Mouse (Mus musculus) forebrain, postnatal 0 days (tissue): ENCODE results near the gene Bean1. TPM values are rescaled to one million over a fixed set of nuclear protein-coding genes. Genes with fewer than 3 reads are reported as not detected.

ENCODE experiments used
- ATAC-seq: fragments of 200-750 bp; cut with Nextera tagmentation; 2 replicates; pipeline ENCODE4 v1.8.0; 2017; ENCODE audit warnings: mild to moderate bottlenecking, moderate library complexity
- DNase-seq: peaks from one replicate; pipeline ENCODE4 v3.0.0-alpha.2; 2015
- H3K27ac ChIP-seq: fragments of 300-500 bp; sonication (generic); 2 replicates; pipeline ENCODE4 v1.5.1; 2014; ENCODE audit warnings: low read depth, mild to moderate bottlenecking, antibody characterized with exemption, low read length, moderate library complexity, mixed read lengths
- H3K27me3 ChIP-seq: fragments of 300-500 bp; sonication (generic); 2 replicates; pipeline ENCODE4 v1.6.1; 2014; ENCODE audit warnings: mild to moderate bottlenecking, low read length, mixed read lengths; ENCODE audit not compliant: insufficient read depth
- H3K36me3 ChIP-seq: fragments of 300-500 bp; sonication (generic); 2 replicates; pipeline ENCODE4 v1.6.1; 2014; ENCODE audit warnings: mild to moderate bottlenecking, moderate library complexity; ENCODE audit not compliant: insufficient read depth
- H3K4me1 ChIP-seq: fragments of 300-500 bp; sonication (generic); 2 replicates; pipeline ENCODE4 v1.6.1; 2014; ENCODE audit warnings: antibody characterized with exemption; ENCODE audit not compliant: insufficient read depth
- H3K4me2 ChIP-seq: fragments of 300-500 bp; sonication (generic); 2 replicates; pipeline ENCODE4 v1.6.1; 2014; ENCODE audit warnings: low read depth, mild to moderate bottlenecking, moderate library complexity
- H3K4me3 ChIP-seq: fragments of 300-500 bp; sonication (generic); 2 replicates; pipeline ENCODE4 v1.5.1; 2014; ENCODE audit warnings: low read depth, low read length, mixed read lengths
- H3K9ac ChIP-seq: fragments of 300-500 bp; sonication (generic); 2 replicates; pipeline ENCODE4 v1.6.1; 2014; ENCODE audit warnings: mild to moderate bottlenecking
- H3K9me3 ChIP-seq: fragments of 300-500 bp; sonication (generic); 2 replicates; pipeline ENCODE4 v1.6.1; 2016; ENCODE audit warnings: low read length
- CTCF ChIP-seq: sonication (generic); IDR thresholded peaks from 2 replicates; pipeline ENCODE4 v1.5.1; 2016; ENCODE audit warnings: antibody characterized with exemption, control low read depth, low read depth
- WGBS: fragments of 180-500 bp; shearing (Covaris S2); extraction: QIAGEN DNeasy Blood & Tissue Kit; methylation state at CpG from one replicate; pipeline ENCODE4 v1.1.7; 2014; 5-methylcytosine and 5-hydroxymethylcytosine counted together
- polyA plus RNA-seq: library from polyadenylated mRNA; unstranded; fragments of >200 nt; fragmentation: Nextera tagmentation; extraction: Ambion mirVana; gene quantifications from 2 replicates; pipeline ENCODE4 v1.2.1, GENCODE M21; 2015
- total RNA-seq: library from RNA; depleted of rRNA; stranded (reverse); fragments of >200 nt; gene quantifications from 2 replicates; pipeline ENCODE4 v1.2.3, GENCODE M21; 2014

The Bean1 gene
- total and polyA plus RNA-seq, 2 experiments from 2014 or later, result 8.6 to 18.9 TPM

GRCm38 (mm10) chr8:104217601-104218000 is 47.4 kb downstream of the Bean1 start:
- WGBS, result 91% methylated on average over 5 of the region's 5 CpGs
- no peaks in the 10 kb centered on the region for H3K36me3 ChIP-seq
- H3K4me2 ChIP-seq, result no peak overlapping the region
- H3K27me3 ChIP-seq, result no peaks in the 10 kb centered on the region
- H3K9ac ChIP-seq, result no peak overlapping the region
- ATAC-seq (no peak), DNase-seq (no peak)
- no peaks in the 10 kb centered on the region for H3K4me1 ChIP-seq
- no peaks in the 10 kb centered on the region for H3K9me3 ChIP-seq
- no peak overlapping the region for H3K4me3 ChIP-seq
- TF ChIP-seq CTCF, result no peak
- H3K27ac ChIP-seq, result no peak overlapping the region

DNA sequence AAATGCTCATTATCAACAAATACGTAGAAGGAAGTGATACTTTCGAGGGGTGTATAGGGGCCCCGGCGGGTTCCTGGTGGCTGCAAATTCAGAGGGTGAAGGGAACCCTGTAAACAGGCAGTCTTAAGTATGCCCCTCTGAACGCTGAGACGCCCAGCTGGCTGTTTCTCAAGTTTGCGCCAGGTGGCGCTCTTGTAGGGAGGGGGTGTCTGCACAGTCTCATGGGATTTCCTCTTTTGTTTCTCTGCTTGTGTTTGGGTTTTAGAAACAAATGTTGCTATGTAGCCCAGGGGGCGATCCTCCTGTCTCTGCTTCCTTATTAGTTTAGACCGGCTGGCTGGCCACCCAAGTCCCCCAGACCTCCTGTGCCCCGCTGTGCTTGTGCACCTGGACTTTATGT is 48.8 kb downstream of the Bean1 start:
- no peaks in the 10 kb centered on the region for H3K27me3 ChIP-seq
- no peak overlapping the region for H3K4me2 ChIP-seq
- DNase-seq (peak; percentile 62), ATAC-seq (peak; percentile 56)
- TF ChIP-seq CTCF, result peak; percentile 62
- peaks cover 3% of the 10 kb centered on the region for H3K9me3 ChIP-seq
- 27% methylated on average over 11 of the region's 11 CpGs for WGBS
- no peak overlapping the region for H3K27ac ChIP-seq
- H3K4me1 ChIP-seq, result no peaks in the 10 kb centered on the region
- peaks cover 5% of the 10 kb centered on the region; the same call in 1 of the 2 replicates for H3K36me3 ChIP-seq
- no peak overlapping the region for H3K4me3 ChIP-seq
- no peak overlapping the region for H3K9ac ChIP-seq

- peak; percentile 88 for TF ChIP-seq CTCF
- H3K4me3 ChIP-seq, result no peak overlapping the region
- no peaks in the 10 kb centered on the region for H3K27me3 ChIP-seq
- H3K4me1 ChIP-seq, result no peaks in the 10 kb centered on the region
- peaks cover 7% of the 10 kb centered on the region for H3K9me3 ChIP-seq
- DNase-seq (peak; percentile 84), ATAC-seq (peak; percentile 74)
- H3K4me2 ChIP-seq, result no peak overlapping the region
- no peak overlapping the region for H3K9ac ChIP-seq
- 39% methylated on average over 5 of the region's 5 CpGs for WGBS
- H3K36me3 ChIP-seq, result peaks cover 5% of the 10 kb centered on the region; the same call in 1 of the 2 replicates
- no peak overlapping the region for H3K27ac ChIP-seq
Observed at GRCm38 (mm10) chr8:104219806-104220205, 49.6 kb downstream of the Bean1 start.

GRCm38 (mm10) chr8:104227048-104227447 is 56.8 kb downstream of the Bean1 start:
- Histone ChIP-seq H3K4me3 (no peak overlapping the region), H3K4me1 (no peaks in the 10 kb centered on the region), H3K27me3 (no peaks in the 10 kb centered on the region), H3K4me2 (no peak overlapping the region), H3K36me3 (peaks cover 67% of the 10 kb centered on the region), H3K9me3 (peaks cover 7% of the 10 kb centered on the region), H3K27ac (no peak overlapping the region), H3K9ac (no peak overlapping the region)
- 94% methylated on average over 5 of the region's 5 CpGs for WGBS
- TF ChIP-seq CTCF, result no peak
- DNase-seq (no peak), ATAC-seq (no peak)

- TF ChIP-seq CTCF, result no peak
- Histone ChIP-seq H3K27ac (no peak overlapping the region), H3K9me3 (no peaks in the 10 kb centered on the region), H3K9ac (no peak overlapping the region), H3K4me1 (no peaks in the 10 kb centered on the region), H3K27me3 (no peaks in the 10 kb centered on the region), H3K4me3 (no peak overlapping the region), H3K36me3 (peaks cover 87% of the 10 kb centered on the region), H3K4me2 (no peak overlapping the region)
- ATAC-seq (no peak), DNase-seq (no peak)
- WGBS, result 94% methylated on average over 9 of the region's 9 CpGs
Observed at GRCm38 (mm10) chr8:104230377-104230776, 60.1 kb downstream of the Bean1 start.

GRCm38 (mm10) chr8:104232039-104232438 is 61.8 kb downstream of the Bean1 start:
- H3K9me3 ChIP-seq, result no peaks in the 10 kb centered on the region
- ATAC-seq (no peak), DNase-seq (no peak)
- H3K9ac ChIP-seq, result no peak overlapping the region
- H3K36me3 ChIP-seq, result peaks cover 90% of the 10 kb centered on the region
- no peak overlapping the region for H3K4me2 ChIP-seq
- H3K27me3 ChIP-seq, result no peaks in the 10 kb centered on the region
- H3K27ac ChIP-seq, result no peak overlapping the region
- WGBS, result 98% methylated on average over 4 of the region's 4 CpGs
- no peaks in the 10 kb centered on the region for H3K4me1 ChIP-seq
- H3K4me3 ChIP-seq, result no peak overlapping the region
- TF ChIP-seq CTCF, result no peak

DNA sequence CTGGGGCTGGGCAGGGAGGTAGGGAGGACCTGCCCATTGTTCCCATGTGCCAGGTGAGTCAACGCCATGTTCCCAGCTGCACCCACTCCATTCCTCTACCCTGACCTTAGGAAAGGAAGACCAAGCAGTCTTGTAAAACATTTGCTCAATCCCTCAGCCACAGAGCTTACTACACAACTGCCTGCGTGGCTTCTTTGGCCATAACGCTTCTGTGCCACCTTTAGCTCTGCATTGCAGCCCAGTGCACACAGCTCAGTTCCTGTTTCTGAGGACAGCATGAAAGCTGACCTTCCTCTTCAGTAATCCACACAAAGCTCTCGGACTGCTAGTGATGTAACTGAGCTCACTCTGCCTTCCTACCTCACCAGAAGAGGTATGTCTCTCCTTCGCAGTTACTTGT is 62.7 kb downstream of the Bean1 start:
- no peak overlapping the region for H3K4me3 ChIP-seq
- no peaks in the 10 kb centered on the region for H3K4me1 ChIP-seq
- H3K9me3 ChIP-seq, result no peaks in the 10 kb centered on the region
- no peaks in the 10 kb centered on the region for H3K27me3 ChIP-seq
- no peak for TF ChIP-seq CTCF
- 98% methylated on average over 5 of the region's 5 CpGs for WGBS
- H3K27ac ChIP-seq, result no peak overlapping the region
- H3K4me2 ChIP-seq, result no peak overlapping the region
- H3K9ac ChIP-seq, result no peak overlapping the region
- H3K36me3 ChIP-seq, result peaks cover 90% of the 10 kb centered on the region
- no peak for ATAC-seq
- no peak for DNase-seq
